In the genomic region with DNA sequence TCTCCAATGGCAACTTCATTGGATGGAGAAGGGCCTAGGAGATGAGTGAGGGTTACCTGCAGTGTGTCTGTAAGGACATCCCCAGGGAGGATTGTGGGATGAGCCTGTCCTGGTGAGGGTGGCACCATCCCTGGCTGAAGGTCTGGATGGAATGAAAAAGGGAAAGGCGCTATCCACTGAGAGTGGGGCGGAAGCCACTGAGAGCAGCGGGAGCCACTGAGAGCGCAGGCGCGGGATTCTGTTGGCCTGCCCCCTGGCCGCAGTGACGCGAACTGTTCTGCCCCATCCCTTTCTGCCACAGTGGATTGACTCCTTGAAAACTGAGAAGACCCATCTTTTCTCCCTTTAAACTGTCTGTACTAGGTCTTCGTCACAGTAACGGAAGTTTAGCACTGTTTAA, we compare ENCODE assay signal across 9 mouse cellular contexts.
DNase-seq lines count a peak whose midpoint lies in the region; ATAC-seq lines count a peak whose summit lies in the region.
"Had no signal": no experiment of that assay in that cellular context is flagged by ENCODE, and none has a peak within 500 bp of the region (broad histone marks: within the 10 kb centered on the region; RNA-seq: fewer than 3 reads in every experiment).

No protein-coding gene starts in this region.

- peak overlapping the region; percentile 49 for H3K4me2 ChIP-seq in heart, embryonic 13.5 days
- peak overlapping the region; percentile 13 for H3K4me2 ChIP-seq in forebrain, embryonic 12.5 days
- H3K4me2 ChIP-seq: liver, embryonic 15.5 days had no signal

- H3K36me3 ChIP-seq in heart, embryonic 13.5 days = no peaks in the 10 kb centered on the region
- H3K36me3 ChIP-seq in forebrain, embryonic 12.5 days (replicated peaks) = no peaks in the 10 kb centered on the region
- H3K36me3 ChIP-seq: liver, embryonic 15.5 days had no signal

- no peak overlapping the region for H3K27ac ChIP-seq in heart, embryonic 13.5 days (replicated peaks)
- H3K27ac ChIP-seq in forebrain, embryonic 12.5 days = no peak overlapping the region
- H3K27ac ChIP-seq: liver, embryonic 15.5 days had no signal

- intact Hi-C loops in heart, postnatal 25 days (cut with DNase I) = no loop called here

- WGBS in heart, embryonic 13.5 days = 18% methylated on average over 11 of the region's 11 CpGs
- WGBS in forebrain, embryonic 12.5 days = 14% methylated on average over 11 of the region's 11 CpGs

- peaks cover 2% of the 10 kb centered on the region; the same call in 1 of the 2 replicates for H3K4me1 ChIP-seq in heart, embryonic 13.5 days
- peaks cover 10% of the 10 kb centered on the region; the same call in 1 of the 2 replicates for H3K4me1 ChIP-seq in forebrain, embryonic 12.5 days
- H3K4me1 ChIP-seq: liver, embryonic 15.5 days had no signal

- H3K9ac ChIP-seq in heart, embryonic 13.5 days = no peak overlapping the region
- no peak overlapping the region for H3K9ac ChIP-seq in forebrain, embryonic 12.5 days
- H3K9ac ChIP-seq: liver, embryonic 15.5 days had no signal

- H3K9me3 ChIP-seq in heart, embryonic 13.5 days = no peaks in the 10 kb centered on the region
- H3K9me3 ChIP-seq in forebrain, embryonic 12.5 days = no peaks in the 10 kb centered on the region
- H3K9me3 ChIP-seq: liver, embryonic 15.5 days had no signal

- H3K4me3 ChIP-seq in heart, embryonic 13.5 days = no peak overlapping the region
- H3K4me3 ChIP-seq in forebrain, embryonic 12.5 days (replicated peaks) = no peak overlapping the region
- H3K4me3 ChIP-seq: liver, embryonic 15.5 days had no signal

- ATAC-seq in heart, embryonic 13.5 days (ENCODE audit: extremely low read depth, insufficient number of reproducible peaks, low FRiP score, low TSS enrichment) = no peak
- 0 out of 2 replicates have a peak, but pooled peaks have one; percentile 44 for ATAC-seq in forebrain, embryonic 12.5 days (ENCODE audit: low FRiP score)

- no peak for DNase-seq in heart, postnatal 25 days (ENCODE audit: low spot score)
- DNase-seq in R1 (ENCODE audit: low read depth, low spot score) = peak; percentile 81
- peak; percentile 50 for DNase-seq in lung, postnatal 10 days
- DNase-seq in left cerebral cortex, adult 8-10 months (ENCODE audit: low spot score in 2 of 2) = no peak
- no peak for DNase-seq in layer of hippocampus, adult 18-20 months (ENCODE audit: low spot score in 2 of 2)
- no peak for DNase-seq in cerebellum, adult 8-10 months

- peaks cover 10% of the 10 kb centered on the region for H3K27me3 ChIP-seq in heart, embryonic 13.5 days (replicated peaks)
- H3K27me3 ChIP-seq in forebrain, embryonic 12.5 days = peaks cover 9% of the 10 kb centered on the region
- H3K27me3 ChIP-seq: liver, embryonic 15.5 days had no signal

Comparison
In these comparisons a context has a peak if more than half of its experiments do, and no peak if none do; other contexts are left out.
1. DNase-seq: peak in R1 (single experiment) and lung, postnatal 10 days (single experiment); none in heart, postnatal 25 days (single experiment), left cerebral cortex, adult 8-10 months (0 of 2), layer of hippocampus, adult 18-20 months (0 of 2) and cerebellum, adult 8-10 months (single experiment).